Mouse (Mus musculus): ENCODE results near the gene Cnbd2.

DNA sequence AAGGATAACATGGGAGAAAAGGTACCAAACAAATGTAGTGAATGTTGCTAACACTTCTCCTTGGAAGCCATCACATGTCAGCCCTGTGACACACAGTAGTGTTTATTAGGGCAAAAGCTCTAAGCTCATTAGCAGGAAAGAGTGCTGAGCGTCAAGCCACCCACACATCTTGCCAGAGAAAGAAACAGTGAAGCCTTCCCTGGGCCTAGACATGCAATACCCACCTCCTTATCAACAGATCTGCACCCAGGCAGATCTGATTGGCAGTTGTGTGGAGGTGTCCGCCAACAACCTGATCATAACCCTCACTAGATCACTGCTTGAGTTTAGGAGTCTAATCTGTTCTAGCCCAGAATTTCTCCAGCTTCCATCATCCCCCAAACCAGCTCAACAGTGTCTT is 84.0 kb downstream of the Cnbd2 start:
- TF ChIP-seq CTCF (IDR thresholded peaks at IDR 0.05; ENCODE audit: insufficient read depth, low read depth, low read length) (no peak), POLR2A (IDR thresholded peaks at IDR 0.05; ENCODE audit: insufficient read depth, low read depth, low read length) (no peak)
